Comparison of ENCODE assay signal across 7 mouse cellular contexts in genomic region chr9:61375002-61375401, GRCm38 (mm10). TPM values are rescaled to one million over a fixed set of nuclear protein-coding genes. Genes with fewer than 3 reads are reported as not detected.
DNase-seq lines count a peak whose midpoint lies in the region; ATAC-seq and TF ChIP-seq lines count a peak whose summit lies in the region.

No protein-coding gene starts in this region.

- peaks cover 60% of the 10 kb centered on the region for H3K4me1 ChIP-seq in lung, embryonic 16.5 days (replicated peaks; ENCODE audit: control insufficient read depth, insufficient read depth, low read length)
- H3K4me1 ChIP-seq in embryonic fibroblast, embryonic 13.5 days (ENCODE audit: control insufficient read depth, insufficient read depth, low read length), result peaks cover 19% of the 10 kb centered on the region
- peaks cover 74% of the 10 kb centered on the region for H3K4me1 ChIP-seq in limb, embryonic 10.5 days
- H3K4me1 ChIP-seq in small intestine, adult 2 months (ENCODE audit: control insufficient read depth, insufficient read depth, insufficient read length, low read length), result peaks cover 39% of the 10 kb centered on the region

- no peak for TF ChIP-seq POLR2A in embryonic fibroblast, embryonic 13.5 days (IDR thresholded peaks at IDR 0.05; ENCODE audit: low read depth, low read length)
- no peak for TF ChIP-seq POLR2A in small intestine, adult 2 months (IDR thresholded peaks at IDR 0.05; ENCODE audit: low read depth, low read length)

- H3K27ac ChIP-seq in lung, embryonic 16.5 days (ENCODE audit: low read length), result no peak overlapping the region
- no peak overlapping the region for H3K27ac ChIP-seq in embryonic fibroblast, embryonic 13.5 days (ENCODE audit: insufficient read depth, low read length)
- peak overlapping the region; percentile 99 for H3K27ac ChIP-seq in limb, embryonic 10.5 days
- H3K27ac ChIP-seq in small intestine, adult 2 months (ENCODE audit: insufficient read depth, low read depth, low read length), result no peak overlapping the region

- peaks cover 4% of the 10 kb centered on the region; the same call in 1 of the 2 replicates for H3K36me3 ChIP-seq in lung, embryonic 16.5 days (ENCODE audit: control insufficient read depth, insufficient read depth, low read length)
- peaks cover 56% of the 10 kb centered on the region for H3K36me3 ChIP-seq in limb, embryonic 10.5 days
- peaks cover 8% of the 10 kb centered on the region; the same call in 1 of the 2 replicates for H3K36me3 ChIP-seq in small intestine, adult 2 months (ENCODE audit: control insufficient read depth, insufficient read depth, low read length)

- no peaks in the 10 kb centered on the region for H3K9me3 ChIP-seq in lung, embryonic 16.5 days (ENCODE audit: control insufficient read depth, low read length)
- H3K9me3 ChIP-seq in limb, embryonic 10.5 days (replicated peaks), result no peaks in the 10 kb centered on the region

- TF ChIP-seq CTCF in embryonic fibroblast, embryonic 13.5 days (IDR thresholded peaks at IDR 0.05; ENCODE audit: borderline replicate concordance, insufficient read depth, low read length), result no peak
- no peak for TF ChIP-seq CTCF in small intestine, adult 2 months (IDR thresholded peaks at IDR 0.05; ENCODE audit: extremely low read depth, insufficient read length, insufficient replicate concordance, low read depth, low read length)

- DNase-seq in lung, postnatal 14 days, result no peak
- DNase-seq in limb, embryonic 10.5 days (ENCODE audit: low spot score), result no peak
- DNase-seq in left cerebral cortex, postnatal 36 days (ENCODE audit: low spot score in 2 of 2), result no peak
- no peak for DNase-seq in thymus, postnatal 10 days (ENCODE audit: low spot score in 2 of 2)

- WGBS in lung, embryonic 16.5 days, result 21% methylated on average over 5 of the region's 5 CpGs
- 21% methylated on average over 4 of the region's 5 CpGs for WGBS in limb, embryonic 10.5 days
- WGBS in small intestine, adult 2 months, result 44% methylated on average over 5 of the region's 5 CpGs

- intact Hi-C loops in left cerebral cortex, postnatal 36 days (cut with DNase I), result loop anchor here (10.0 kb wide), 3 partner anchors 140 to 490 kb away; no protein-coding TSS in a partner anchor

- H3K4me3 ChIP-seq in lung, embryonic 16.5 days (ENCODE audit: low read length), result peak overlapping the region; percentile 84
- H3K4me3 ChIP-seq in embryonic fibroblast, embryonic 13.5 days (ENCODE audit: insufficient read depth, low read length), result peak overlapping the region; percentile 71
- peak overlapping the region; percentile 96 for H3K4me3 ChIP-seq in limb, embryonic 10.5 days
- H3K4me3 ChIP-seq in small intestine, adult 2 months (ENCODE audit: low read depth, low read length), result peak overlapping the region; percentile 98

- H3K4me2 ChIP-seq in lung, embryonic 16.5 days (ENCODE audit: low read depth, low read length), result peak overlapping the region; percentile 79

- H3K9ac ChIP-seq in lung, embryonic 16.5 days (ENCODE audit: low read length), result peak overlapping the region; percentile 94

- no peaks in the 10 kb centered on the region for H3K27me3 ChIP-seq in lung, embryonic 16.5 days (ENCODE audit: control insufficient read depth, insufficient read depth, low read depth, low read length)
- no peaks in the 10 kb centered on the region for H3K27me3 ChIP-seq in limb, embryonic 10.5 days (ENCODE audit: low read depth, poor library complexity, severe bottlenecking)
- no peaks in the 10 kb centered on the region for H3K27me3 ChIP-seq in small intestine, adult 2 months (ENCODE audit: control insufficient read depth, insufficient read depth, low read length)

- no peak for ATAC-seq in lung, embryonic 16.5 days (ENCODE audit: low read depth)

RNA-seq across cellular contexts. Expression of gene Tle3, which starts 2.8 kb away (rescaled TPM):
- 23.3 and 23.4 TPM in 2 replicates for polyA plus RNA-seq in lung, embryonic 16.5 days (2015; fragmentation: Nextera tagmentation; extraction: Ambion mirVana)
- polyA plus RNA-seq in embryonic fibroblast, embryonic 13.5 days (2011; ENCODE audit: insufficient read length, low read depth, missing spikeins), result 51.5 and 63.9 TPM in 2 replicates
- 53.4 and 55.7 TPM in 2 replicates for polyA plus RNA-seq in limb, embryonic 10.5 days (2016; fragmentation: Nextera tagmentation; extraction: Ambion mirVana)
- 37.4 and 136 TPM in 2 replicates for polyA plus RNA-seq in small intestine, adult 2 months (2012; rRNA removed)
- total RNA-seq in left cerebral cortex, postnatal 36 days (2021), result 10 to 100 TPM; 57.6 to 67.1 TPM
